13 mouse cellular contexts compared by ENCODE assay signal in the genomic region with DNA sequence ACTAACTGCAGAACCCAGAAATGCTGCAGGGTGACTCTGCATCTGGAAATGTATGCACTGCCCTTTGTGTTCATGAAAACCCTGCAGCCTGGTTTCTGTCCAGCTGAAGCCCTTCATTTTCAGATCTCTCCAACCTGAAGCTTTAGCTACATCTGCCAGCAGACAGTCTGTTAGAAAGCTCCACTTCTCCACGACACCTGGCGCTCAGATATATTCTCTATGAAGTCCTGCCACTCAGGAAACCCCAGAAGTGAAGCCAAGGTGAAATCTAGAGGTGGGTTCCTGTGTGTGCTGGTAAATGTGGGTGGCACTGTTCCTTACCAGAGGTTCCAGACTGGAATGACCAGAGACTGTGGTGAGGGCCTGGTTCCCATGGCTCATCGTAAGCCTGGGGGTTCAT.
DNase-seq lines count a peak whose midpoint lies in the region; ATAC-seq and TF ChIP-seq lines count a peak whose summit lies in the region.
"Had no signal": no experiment of that assay in that cellular context is flagged by ENCODE, and none has a peak within 500 bp of the region (broad histone marks: within the 10 kb centered on the region; RNA-seq: fewer than 3 reads in every experiment).

No protein-coding gene starts in this region.

- peaks cover 36% of the 10 kb centered on the region for H3K4me1 ChIP-seq in hindbrain, embryonic 10.5 days (replicated peaks)
- peaks cover 9% of the 10 kb centered on the region for H3K4me1 ChIP-seq in hindbrain, postnatal 0 days (ENCODE audit: insufficient read depth, low read length)
- H3K4me1 ChIP-seq in midbrain, embryonic 10.5 days: peaks cover 42% of the 10 kb centered on the region
- H3K4me1 ChIP-seq in midbrain, embryonic 16.5 days (ENCODE audit: control insufficient read depth, insufficient read depth, low read length): peaks cover 12% of the 10 kb centered on the region; the same call in 1 of the 2 replicates
- peaks cover 61% of the 10 kb centered on the region for H3K4me1 ChIP-seq in limb, embryonic 10.5 days

- H3K9ac ChIP-seq in hindbrain, postnatal 0 days (replicated peaks; ENCODE audit: low read length): no peak overlapping the region
- H3K9ac ChIP-seq in midbrain, embryonic 16.5 days (ENCODE audit: low read depth, low read length): no peak overlapping the region
- H3K9ac ChIP-seq: hindbrain, embryonic 13.5 days; lung, embryonic 14.5 days had no signal

- peak overlapping the region; percentile 29; the same call in 1 of the 2 replicates for H3K27ac ChIP-seq in hindbrain, embryonic 10.5 days
- H3K27ac ChIP-seq in hindbrain, postnatal 0 days: no peak overlapping the region
- peak overlapping the region; percentile 80 for H3K27ac ChIP-seq in midbrain, embryonic 10.5 days (replicated peaks)
- no peak overlapping the region for H3K27ac ChIP-seq in midbrain, embryonic 16.5 days (ENCODE audit: low read length)
- peak overlapping the region; percentile 61 for H3K27ac ChIP-seq in limb, embryonic 10.5 days

- peaks cover 13% of the 10 kb centered on the region; the same call in 1 of the 2 replicates for H3K36me3 ChIP-seq in hindbrain, embryonic 10.5 days
- no peaks in the 10 kb centered on the region for H3K36me3 ChIP-seq in hindbrain, postnatal 0 days (ENCODE audit: insufficient read depth, low read length)
- peaks cover 14% of the 10 kb centered on the region for H3K36me3 ChIP-seq in midbrain, embryonic 10.5 days
- H3K36me3 ChIP-seq in midbrain, embryonic 16.5 days (ENCODE audit: control insufficient read depth, insufficient read depth, low read length): no peaks in the 10 kb centered on the region
- peaks cover 48% of the 10 kb centered on the region for H3K36me3 ChIP-seq in limb, embryonic 10.5 days

- no peak overlapping the region for H3K4me2 ChIP-seq in hindbrain, postnatal 0 days (ENCODE audit: low read depth, low read length)
- no peak overlapping the region for H3K4me2 ChIP-seq in midbrain, embryonic 16.5 days (ENCODE audit: low read length)
- H3K4me2 ChIP-seq: hindbrain, embryonic 13.5 days; lung, embryonic 14.5 days; midbrain, embryonic 11.5 days had no signal

- 98% methylated on average over 3 of the region's 3 CpGs for WGBS in hindbrain, embryonic 10.5 days
- WGBS in hindbrain, postnatal 0 days: 96% methylated on average over 3 of the region's 3 CpGs
- 97% methylated on average over 3 of the region's 3 CpGs for WGBS in midbrain, embryonic 10.5 days
- 96% methylated on average over 3 of the region's 3 CpGs for WGBS in midbrain, embryonic 16.5 days
- over 99% methylated on average over 3 of the region's 3 CpGs for WGBS in limb, embryonic 10.5 days

- no peak for TF ChIP-seq CTCF in hindbrain, postnatal 0 days (IDR thresholded peaks at IDR 0.05; ENCODE audit: low read depth)

- no peaks in the 10 kb centered on the region for H3K9me3 ChIP-seq in hindbrain, embryonic 10.5 days
- no peaks in the 10 kb centered on the region for H3K9me3 ChIP-seq in hindbrain, postnatal 0 days (ENCODE audit: low read length)
- no peaks in the 10 kb centered on the region; the same call in 1 of the 2 replicates for H3K9me3 ChIP-seq in midbrain, embryonic 10.5 days (replicated peaks)
- H3K9me3 ChIP-seq in midbrain, embryonic 16.5 days (replicated peaks; ENCODE audit: control insufficient read depth, low read length, poor library complexity, severe bottlenecking): no peaks in the 10 kb centered on the region
- no peaks in the 10 kb centered on the region for H3K9me3 ChIP-seq in limb, embryonic 10.5 days (replicated peaks)
- H3K9me3 ChIP-seq: hindbrain, embryonic 13.5 days had no signal

- no peak for ATAC-seq in hindbrain, postnatal 0 days
- ATAC-seq in midbrain, embryonic 16.5 days: no peak

- no peak overlapping the region for H3K4me3 ChIP-seq in hindbrain, embryonic 10.5 days
- no peak overlapping the region for H3K4me3 ChIP-seq in hindbrain, postnatal 0 days (ENCODE audit: low read length)
- H3K4me3 ChIP-seq in midbrain, embryonic 10.5 days: no peak overlapping the region
- H3K4me3 ChIP-seq in midbrain, embryonic 16.5 days (ENCODE audit: low read depth, low read length): no peak overlapping the region
- H3K4me3 ChIP-seq in limb, embryonic 10.5 days: no peak overlapping the region
- H3K4me3 ChIP-seq: hindbrain, embryonic 13.5 days had no signal

- H3K27me3 ChIP-seq in hindbrain, embryonic 10.5 days (ENCODE audit: insufficient read depth, poor library complexity, severe bottlenecking): no peaks in the 10 kb centered on the region
- no peaks in the 10 kb centered on the region for H3K27me3 ChIP-seq in hindbrain, postnatal 0 days (ENCODE audit: insufficient read depth, low read length)
- H3K27me3 ChIP-seq in midbrain, embryonic 10.5 days (ENCODE audit: low read depth, poor library complexity, severe bottlenecking): no peaks in the 10 kb centered on the region
- H3K27me3 ChIP-seq in midbrain, embryonic 16.5 days (ENCODE audit: control insufficient read depth, insufficient read depth, low read depth, low read length): no peaks in the 10 kb centered on the region
- H3K27me3 ChIP-seq in limb, embryonic 10.5 days (ENCODE audit: low read depth, poor library complexity, severe bottlenecking): no peaks in the 10 kb centered on the region
- H3K27me3 ChIP-seq: hindbrain, embryonic 13.5 days had no signal

- DNase-seq in hindbrain, embryonic 10.5 days (ENCODE audit: low spot score): no peak
- no peak for DNase-seq in hindbrain, postnatal 0 days (ENCODE audit: low spot score)
- DNase-seq in midbrain, embryonic 10.5 days (ENCODE audit: low spot score): no peak
- DNase-seq in limb, embryonic 10.5 days (ENCODE audit: low spot score): no peak
- DNase-seq in right cerebral cortex, adult 18-20 months: no peak
- no peak for DNase-seq in right cerebral cortex, postnatal 14 days
- DNase-seq: adrenal gland, adult 8-10 months; layer of hippocampus, adult 9-11 months; left cerebral cortex, postnatal 4 days; lung, embryonic 14.5 days had no signal

Comparison
In these comparisons a context has a peak if more than half of its experiments do, and no peak if none do; other contexts are left out.
1. H3K27ac ChIP-seq: peak in hindbrain, embryonic 10.5 days (single experiment), midbrain, embryonic 10.5 days (single experiment) and limb, embryonic 10.5 days (single experiment); none in hindbrain, postnatal 0 days (single experiment) and midbrain, embryonic 16.5 days (single experiment).